Mouse (Mus musculus): ENCODE measurements at regions not wholly inside any gene's neighbourhood (a gene's known extent, or its start where the extent isn't known, plus 50 kb on each side); places are given as distances from the start of the nearest gene placed in this dataset.

GRCm38 (mm10) chr5:115790436-115790835, 54.6 kb upstream of the Cit start:
- peak; percentile 31 for DNase-seq (ENCODE audit: low spot score)
